Mouse (Mus musculus): ENCODE measurements around the gene Lrrc29. TPM values are rescaled to one million over a fixed set of nuclear protein-coding genes. Genes with fewer than 3 reads are reported as not detected.

Gene Lrrc29
- total RNA-seq (2014; rRNA removed; ENCODE audit: low replicate concordance) (4.0 and 5.8 TPM in 2 replicates), polyA plus RNA-seq (2015; fragmentation: Nextera tagmentation; extraction: Ambion mirVana) (1.1 and 1.5 TPM in 2 replicates)

GRCm38 (mm10) chr8:105326141-105326672 lies at the start of gene Lrrc29, which contains the start of gene Tmem208:
Lrrc29 (minus strand) TSS chr8:105326278.
Tmem208 (plus strand) TSS chr8:105326354.
- under 1% methylated on average over 36 of the region's 36 CpGs for WGBS

GRCm38 (mm10) chr8:105374513-105374966 lies 48.5 kb upstream of the Lrrc29 start:
- Histone ChIP-seq H3K9ac (replicated peaks; ENCODE audit: low read depth, low read length) (no peak overlapping the region), H3K9me3 (replicated peaks; ENCODE audit: control insufficient read depth, low read length) (no peaks in the 10 kb centered on the region), H3K4me2 (ENCODE audit: low read depth, low read length) (peak overlapping the region; percentile 42), H3K27ac (ENCODE audit: low read depth) (no peak overlapping the region), H3K27me3 (ENCODE audit: control insufficient read depth, insufficient read depth, low read length) (peaks cover 21% of the 10 kb centered on the region; the same call in 1 of the 2 replicates), H3K4me1 (ENCODE audit: control insufficient read depth, insufficient read depth) (0 out of 2 replicates have a peak, but pooled peaks cover 3% of the 10 kb centered on the region), H3K36me3 (replicated peaks; ENCODE audit: control insufficient read depth, insufficient read depth, low read length) (no peaks in the 10 kb centered on the region), H3K4me3 (ENCODE audit: low read depth, low read length) (no peak overlapping the region)
- 29% methylated on average over 33 of the region's 33 CpGs for WGBS
- DNase-seq (ENCODE audit: low spot score) = no peak
- TF ChIP-seq EP300 (IDR thresholded peaks at IDR 0.05; ENCODE audit: low read depth) (no peak), CTCF (IDR thresholded peaks at IDR 0.05; ENCODE audit: low read depth) (peak; percentile 47)
- ATAC-seq (ENCODE audit: insufficient read depth, low read depth) = peak; percentile 42

More at GRCm38 (mm10) chr8:105326141-105326672, at the start of gene Lrrc29, which contains the start of gene Tmem208:
- ATAC-seq (ENCODE audit: insufficient read depth, low read depth) (peak; percentile 92), DNase-seq (ENCODE audit: low spot score) (peak; percentile 97)
- peaks cover 20% of the 10 kb centered on the region for H3K4me1 ChIP-seq (ENCODE audit: control insufficient read depth, insufficient read depth)
- peaks cover 46% of the 10 kb centered on the region for H3K36me3 ChIP-seq (replicated peaks; ENCODE audit: control insufficient read depth, insufficient read depth, low read length)
- no peaks in the 10 kb centered on the region for H3K27me3 ChIP-seq (ENCODE audit: control insufficient read depth, insufficient read depth, low read length)
- H3K9me3 ChIP-seq (replicated peaks; ENCODE audit: control insufficient read depth, low read length) = no peaks in the 10 kb centered on the region
- H3K4me3 ChIP-seq (ENCODE audit: low read depth, low read length) = peak within 1 kb of the TSS; percentile 88
- TF ChIP-seq CTCF (IDR thresholded peaks at IDR 0.05; ENCODE audit: low read depth) (peak; percentile 56), EP300 (IDR thresholded peaks at IDR 0.05; ENCODE audit: low read depth) (no peak)
- H3K27ac ChIP-seq (ENCODE audit: low read depth) = peak within 1 kb of the TSS; percentile 80
- peak within 1 kb of the TSS; percentile 76 for H3K9ac ChIP-seq (replicated peaks; ENCODE audit: low read depth, low read length)
- peak within 1 kb of the TSS; percentile 82 for H3K4me2 ChIP-seq (ENCODE audit: low read depth, low read length)

- H3K36me3 ChIP-seq (replicated peaks; ENCODE audit: control insufficient read depth, insufficient read depth, low read length) = no peaks in the 10 kb centered on the region
- H3K27ac ChIP-seq (ENCODE audit: low read depth) = no peak within 1 kb of the TSS
- ATAC-seq (ENCODE audit: insufficient read depth, low read depth) (no peak), DNase-seq (ENCODE audit: low spot score) (no peak)
- 62% methylated on average over 2 of the region's 2 CpGs for WGBS
- no peak within 1 kb of the TSS for H3K4me2 ChIP-seq (ENCODE audit: low read depth, low read length)
- H3K9ac ChIP-seq (replicated peaks; ENCODE audit: low read depth, low read length) = no peak within 1 kb of the TSS
- TF ChIP-seq CTCF (IDR thresholded peaks at IDR 0.05; ENCODE audit: low read depth) = no peak
- TF ChIP-seq EP300 (IDR thresholded peaks at IDR 0.05; ENCODE audit: low read depth) = no peak
- no peak within 1 kb of the TSS for H3K4me3 ChIP-seq (ENCODE audit: low read depth, low read length)
- no peaks in the 10 kb centered on the region for H3K4me1 ChIP-seq (ENCODE audit: control insufficient read depth, insufficient read depth)
- H3K27me3 ChIP-seq (ENCODE audit: control insufficient read depth, insufficient read depth, low read length) = peaks cover 21% of the 10 kb centered on the region; the same call in 1 of the 2 replicates
- no peaks in the 10 kb centered on the region for H3K9me3 ChIP-seq (replicated peaks; ENCODE audit: control insufficient read depth, low read length)
Observed at GRCm38 (mm10) chr8:105373032-105373431, 47.0 kb upstream of the Lrrc29 start, which contains the start of gene Plekhg4. Plekhg4 (plus strand) TSS chr8:105373274.

GRCm38 (mm10) chr8:105372473-105372872 lies 46.4 kb upstream of the Lrrc29 start:
- TF ChIP-seq CTCF (IDR thresholded peaks at IDR 0.05; ENCODE audit: low read depth) (no peak), EP300 (IDR thresholded peaks at IDR 0.05; ENCODE audit: low read depth) (no peak)
- no peak overlapping the region for H3K4me2 ChIP-seq (ENCODE audit: low read depth, low read length)
- no peak overlapping the region for H3K4me3 ChIP-seq (ENCODE audit: low read depth, low read length)
- WGBS = 77% methylated on average over 9 of the region's 9 CpGs
- peaks cover 21% of the 10 kb centered on the region; the same call in 1 of the 2 replicates for H3K27me3 ChIP-seq (ENCODE audit: control insufficient read depth, insufficient read depth, low read length)
- DNase-seq (ENCODE audit: low spot score) (no peak), ATAC-seq (ENCODE audit: insufficient read depth, low read depth) (no peak)
- no peaks in the 10 kb centered on the region for H3K9me3 ChIP-seq (replicated peaks; ENCODE audit: control insufficient read depth, low read length)
- no peaks in the 10 kb centered on the region for H3K36me3 ChIP-seq (replicated peaks; ENCODE audit: control insufficient read depth, insufficient read depth, low read length)
- H3K9ac ChIP-seq (replicated peaks; ENCODE audit: low read depth, low read length) = no peak overlapping the region
- no peak overlapping the region for H3K27ac ChIP-seq (ENCODE audit: low read depth)
- no peaks in the 10 kb centered on the region for H3K4me1 ChIP-seq (ENCODE audit: control insufficient read depth, insufficient read depth)

- Histone ChIP-seq H3K9me3 (replicated peaks; ENCODE audit: control insufficient read depth, low read length) (no peaks in the 10 kb centered on the region), H3K4me1 (ENCODE audit: control insufficient read depth, insufficient read depth) (0 out of 2 replicates have a peak, but pooled peaks cover 3% of the 10 kb centered on the region), H3K4me2 (ENCODE audit: low read depth, low read length) (no peak overlapping the region), H3K27me3 (ENCODE audit: control insufficient read depth, insufficient read depth, low read length) (no peaks in the 10 kb centered on the region), H3K27ac (ENCODE audit: low read depth) (no peak overlapping the region), H3K36me3 (replicated peaks; ENCODE audit: control insufficient read depth, insufficient read depth, low read length) (no peaks in the 10 kb centered on the region), H3K9ac (replicated peaks; ENCODE audit: low read depth, low read length) (no peak overlapping the region), H3K4me3 (ENCODE audit: low read depth, low read length) (no peak overlapping the region)
- WGBS = 68% methylated on average over 2 of the region's 2 CpGs
- TF ChIP-seq CTCF (IDR thresholded peaks at IDR 0.05; ENCODE audit: low read depth) = peak; percentile 43
- no peak for TF ChIP-seq EP300 (IDR thresholded peaks at IDR 0.05; ENCODE audit: low read depth)
- ATAC-seq (ENCODE audit: insufficient read depth, low read depth) = no peak
- DNase-seq (ENCODE audit: low spot score) = no peak
Observed at GRCm38 (mm10) chr8:105367107-105367506, 41.0 kb upstream of the Lrrc29 start.

All from heart, postnatal 0 days (tissue).